Mouse (Mus musculus) embryonic fibroblast, embryonic 13.5 days (primary cell): ENCODE data around the gene Myl6.

Experiments
- CTCF ChIP-seq: IDR thresholded peaks from 2 replicates; pipeline ENCODE4 v1.5.1; 2011; ENCODE audit warnings: mild to moderate bottlenecking, control low read depth, low read length, moderate library complexity, borderline replicate concordance; ENCODE audit not compliant: insufficient read depth
- POLR2A ChIP-seq: IDR thresholded peaks from 2 replicates; pipeline ENCODE4 v1.6.1; 2011; ENCODE audit warnings: low read depth, mild to moderate bottlenecking, control low read depth, low read length, moderate library complexity

- no peak for TF ChIP-seq POLR2A
- no peak for TF ChIP-seq CTCF
These were observed 41.3 kb upstream of the Myl6 start for GRCm38 (mm10) chr10:128535206-128535605.
